Mouse (Mus musculus): ENCODE data around the gene Cyp3a41b. TPM values are rescaled to one million over a fixed set of nuclear protein-coding genes. Genes with fewer than 3 reads are reported as not detected.

Cyp3a41b gene
- not detected for polyA plus RNA-seq (2017; shearing (Covaris generic))

GRCm38 (mm10) chr5:145584630-145585029 lies at the start of gene Cyp3a41b:
Gene Cyp3a41b, minus strand, starts transcription at chr5:145584730.

Other genes with a start within 250 kb of the Cyp3a41b start
- not detected for gene Cyp3a57, start 239.5 kb downstream of the Cyp3a41b start, polyA plus RNA-seq (2017; shearing (Covaris generic))
- not detected for gene Cyp3a16, start 115.0 kb downstream of the Cyp3a41b start, polyA plus RNA-seq (2017; shearing (Covaris generic))
- gene Cyp3a41a, start 135.4 kb upstream of the Cyp3a41b start, polyA plus RNA-seq (2017; shearing (Covaris generic)) = not detected
- not detected for gene Cyp3a44, start 221.1 kb upstream of the Cyp3a41b start, polyA plus RNA-seq (2017; shearing (Covaris generic))

Measured in effector memory CD4-positive, alpha-beta T cell, adult 5 months (primary cell).